Mouse (Mus musculus): ENCODE measurements around the gene Gm20716.

Gm20716 gene

DNA sequence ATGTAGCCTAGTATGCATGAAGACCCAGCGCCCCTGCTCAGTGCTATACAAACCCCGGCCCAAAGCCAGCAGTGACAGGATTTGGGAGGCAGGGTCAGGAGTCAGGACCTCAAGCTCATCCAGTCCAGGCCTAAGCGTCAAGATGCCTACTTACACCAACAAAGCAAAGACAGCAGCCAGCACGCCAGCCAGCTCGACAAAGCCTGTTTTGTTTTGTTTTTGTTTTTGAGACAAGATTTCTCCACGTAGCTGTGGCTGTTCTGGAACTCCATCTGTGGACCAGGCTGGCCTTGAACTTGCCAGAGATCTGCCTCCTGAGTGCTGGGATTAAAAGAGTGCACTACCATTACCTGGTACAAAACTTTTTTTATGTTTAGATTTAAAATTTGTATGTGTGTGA is 6.8 kb downstream of the Gm20716 start:
- DNase-seq, result no peak

DNA sequence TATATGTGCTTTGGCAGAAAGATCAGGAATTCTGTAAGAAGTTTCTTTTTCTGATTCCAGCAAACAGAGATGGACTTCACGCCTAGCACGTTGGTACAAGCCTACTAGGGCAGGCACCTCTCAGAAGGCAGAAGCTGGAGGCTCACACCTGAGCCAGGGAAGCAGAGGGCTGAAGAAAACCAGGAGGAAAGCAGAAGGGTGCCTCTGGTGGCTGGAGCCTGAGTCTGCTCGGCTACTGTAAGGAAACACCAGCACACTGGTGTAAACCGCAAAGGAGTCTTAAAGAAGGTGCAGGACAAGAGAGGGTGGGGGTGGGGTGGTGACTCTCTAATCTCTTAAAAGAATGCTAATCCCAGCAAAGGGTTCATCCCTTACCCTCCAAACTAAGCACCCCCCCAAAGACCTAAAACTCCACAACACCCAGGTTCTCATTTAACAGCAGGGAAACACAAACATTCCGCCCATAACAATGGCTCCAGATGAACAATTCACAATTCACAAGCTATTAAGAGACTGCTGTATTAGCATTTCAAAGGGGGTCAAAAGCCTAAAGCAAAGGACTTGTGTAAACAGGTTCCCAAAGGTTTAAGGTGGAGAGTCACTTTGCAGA is 16.3 kb downstream of the Gm20716 start:
- DNase-seq, result peak in 1 of 2 experiments; percentile 29

DNA sequence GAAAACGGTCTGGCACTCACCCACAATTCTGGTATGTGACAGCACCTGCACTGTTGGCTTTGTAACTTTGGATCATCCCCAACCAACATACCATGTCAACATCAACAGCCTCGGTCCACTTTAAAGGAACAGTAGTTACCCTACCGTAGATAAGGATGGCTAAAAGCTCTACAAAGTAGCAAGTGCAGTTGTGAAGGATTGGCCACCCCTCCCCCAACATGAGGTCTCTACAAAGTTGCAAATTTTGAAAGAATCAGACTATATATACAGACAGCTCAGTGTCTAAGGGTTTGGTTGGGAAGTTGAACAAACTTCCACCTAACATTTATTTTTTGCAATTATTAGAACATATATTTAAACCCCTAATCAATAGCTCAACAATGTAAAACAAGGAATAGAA is 22.3 kb downstream of the Gm20716 start:
- no peak for DNase-seq

DNA sequence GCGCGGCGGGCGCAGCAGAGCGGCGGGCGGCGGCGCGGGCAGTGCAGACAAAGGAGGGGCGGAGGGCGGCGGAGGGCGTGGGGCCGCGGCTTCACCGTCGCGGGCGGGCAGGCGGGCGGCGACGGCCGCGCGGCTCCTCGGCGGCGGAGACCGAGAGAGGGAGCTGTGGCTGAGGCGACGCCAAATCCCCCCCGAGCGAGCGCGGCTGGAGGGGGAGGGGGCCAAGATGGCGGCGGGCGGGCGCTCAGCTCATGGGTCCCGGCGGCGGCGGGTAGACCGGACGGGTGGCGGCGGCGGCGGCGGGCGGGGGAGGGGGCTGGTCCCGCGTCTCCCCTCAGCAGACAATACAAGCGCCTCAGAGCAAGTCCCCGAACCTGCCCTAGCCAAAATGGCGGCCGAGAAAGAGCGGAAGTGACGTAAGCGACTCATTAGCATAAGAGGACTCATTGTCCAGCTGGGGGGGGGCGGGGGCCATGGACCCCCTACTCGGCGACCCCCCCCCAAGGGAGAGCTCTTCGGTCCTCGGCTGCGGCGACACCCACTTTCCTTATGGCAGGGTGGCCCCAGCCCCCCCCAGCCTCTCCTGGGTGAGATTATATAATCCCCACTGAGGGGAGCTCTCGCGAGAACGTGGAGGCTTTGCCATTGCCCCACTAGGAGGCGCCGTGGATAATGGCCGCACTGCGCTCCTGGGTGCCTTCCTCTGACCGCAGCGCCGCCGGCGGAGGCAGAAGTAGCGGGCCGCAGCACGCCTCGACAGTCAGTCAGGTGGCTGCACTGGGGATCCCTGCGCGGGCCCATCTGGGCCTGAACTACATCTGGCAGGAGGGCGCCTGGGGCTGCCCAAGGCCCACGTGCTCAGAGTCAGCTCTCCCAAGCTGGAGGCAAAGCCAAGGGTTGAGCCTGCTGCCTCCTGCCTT is 23.2 kb downstream of the Gm20716 start, which contains the start of gene Adnp:
Gene Adnp, minus strand, starts transcription at position 388 of the 920 bp plus-strand sequence.
- DNase-seq, result peak; percentile 98 to 99

DNA sequence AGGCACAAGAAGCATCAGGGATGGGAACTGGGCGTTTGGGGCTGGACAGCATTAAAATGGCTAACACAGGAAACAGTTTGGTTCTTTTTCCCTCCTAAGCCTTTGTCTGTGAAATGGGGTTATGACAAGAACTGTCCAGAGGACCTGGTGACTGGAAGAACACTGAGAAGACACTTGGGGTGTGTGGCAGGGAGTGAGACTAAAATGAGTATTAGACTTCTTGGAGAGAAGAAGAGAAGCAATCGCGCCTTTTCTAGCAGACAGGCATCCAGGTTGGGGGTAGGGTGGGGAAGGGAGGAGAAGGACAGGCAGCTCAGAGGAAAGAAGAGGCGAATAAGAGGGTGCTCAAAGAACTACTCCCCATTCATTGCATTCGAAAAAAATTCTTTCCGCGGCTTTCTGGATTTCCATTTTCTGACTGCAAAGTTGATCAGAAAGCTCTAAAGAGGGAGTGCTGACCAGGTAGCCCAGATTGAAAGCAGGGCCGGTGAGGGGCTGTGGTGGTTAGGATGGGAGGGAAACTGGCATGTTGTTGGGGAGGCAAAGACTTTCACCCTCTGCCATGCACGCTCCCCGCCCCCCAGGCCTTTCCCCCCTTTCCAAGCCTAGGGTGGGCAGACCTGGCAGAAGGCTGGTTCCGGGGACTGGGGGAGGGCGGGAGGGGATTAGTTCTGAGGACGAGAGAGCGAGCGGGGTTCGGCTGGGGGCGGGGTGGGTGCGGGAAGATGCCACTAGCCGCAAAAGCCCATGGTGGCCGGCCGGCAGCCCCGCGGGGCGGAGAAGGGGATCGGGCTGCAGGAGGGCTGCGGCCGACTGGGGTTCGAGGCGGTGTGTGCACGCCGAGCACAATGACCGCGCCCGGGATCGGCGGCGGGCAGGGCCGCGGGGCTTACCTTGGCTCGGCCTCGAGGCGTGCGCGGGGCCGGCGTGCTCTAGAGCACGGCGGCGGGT is 24.2 kb downstream of the Gm20716 start:
- peak; percentile 41 to 57 for DNase-seq

DNA sequence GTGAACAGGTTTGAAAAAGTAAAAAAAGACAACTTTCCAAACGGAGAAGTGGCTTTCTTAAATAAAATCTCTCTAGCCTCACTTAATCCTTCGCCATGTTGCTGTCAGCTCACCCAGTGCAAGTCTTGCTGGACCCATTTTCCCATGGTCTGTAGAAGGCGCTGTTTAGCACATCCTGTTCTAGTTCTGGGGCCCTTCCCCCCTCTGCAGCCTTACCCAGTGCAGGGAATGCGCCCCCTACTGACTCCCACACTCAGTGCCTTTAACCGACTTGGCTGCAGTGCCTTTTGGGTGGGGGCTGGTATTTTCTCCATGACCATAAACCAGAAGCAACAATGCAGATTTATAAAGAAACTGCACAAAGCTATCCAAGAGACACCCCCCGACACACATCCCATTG is 24.9 kb downstream of the Gm20716 start:
- peak; percentile 94 to 96 for DNase-seq

DNA sequence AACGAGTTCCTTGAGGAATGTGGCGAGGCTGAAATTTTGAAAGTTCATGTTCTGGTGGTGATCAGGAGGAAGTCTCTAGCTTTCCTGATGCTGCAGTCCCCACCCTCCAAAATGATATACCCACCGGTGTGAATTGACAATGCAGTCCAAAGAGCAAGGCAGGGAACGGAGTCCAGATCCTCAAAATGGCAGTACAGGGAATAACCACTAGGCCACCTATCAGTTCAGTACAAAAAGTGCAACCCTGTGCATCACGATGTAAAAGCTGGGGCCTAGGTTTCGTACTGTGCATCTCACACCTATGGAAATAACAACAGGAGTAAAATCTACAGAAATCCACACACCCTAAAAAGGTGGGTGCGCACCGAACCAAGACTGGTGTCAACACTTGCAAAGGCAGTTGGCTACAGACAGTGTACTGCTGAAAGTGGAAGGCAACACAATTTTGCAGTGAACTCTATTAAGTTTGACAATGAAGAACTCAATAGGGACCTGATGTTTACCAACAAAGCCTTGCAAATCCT is 25.6 kb downstream of the Gm20716 start:
- DNase-seq, result no peak

DNA sequence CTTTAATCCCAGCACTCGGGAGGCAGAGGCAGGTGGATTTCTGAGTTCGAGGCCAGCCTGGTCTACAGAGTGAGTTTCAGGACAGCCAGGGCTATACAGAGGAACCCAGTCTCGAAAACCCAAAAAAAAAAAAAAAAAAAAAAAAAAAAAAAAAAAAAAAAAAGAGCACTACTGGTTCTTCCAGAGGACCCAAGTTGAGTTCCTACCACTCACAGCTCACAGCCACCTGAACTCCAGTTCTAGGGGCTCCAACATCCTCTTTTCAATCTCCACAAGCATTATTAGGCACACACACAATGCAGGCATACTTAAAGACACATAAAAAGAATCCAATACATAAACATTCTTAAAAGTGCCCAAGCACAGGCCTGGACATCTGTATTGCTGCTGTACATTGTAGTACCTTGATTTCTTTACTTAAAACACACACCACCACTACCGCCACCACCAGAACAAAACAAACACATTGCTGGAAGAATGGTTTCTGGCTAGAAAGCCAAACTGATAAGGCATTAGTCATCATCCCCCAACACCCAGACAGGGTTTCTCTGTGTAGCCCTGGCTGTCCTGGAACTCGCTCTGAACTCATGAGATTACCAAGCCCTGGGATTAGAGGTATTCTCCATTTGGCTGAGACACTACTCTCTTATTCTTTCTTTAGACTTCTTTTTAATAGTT is 30.0 kb downstream of the Gm20716 start:
- DNase-seq, result no peak

DNA sequence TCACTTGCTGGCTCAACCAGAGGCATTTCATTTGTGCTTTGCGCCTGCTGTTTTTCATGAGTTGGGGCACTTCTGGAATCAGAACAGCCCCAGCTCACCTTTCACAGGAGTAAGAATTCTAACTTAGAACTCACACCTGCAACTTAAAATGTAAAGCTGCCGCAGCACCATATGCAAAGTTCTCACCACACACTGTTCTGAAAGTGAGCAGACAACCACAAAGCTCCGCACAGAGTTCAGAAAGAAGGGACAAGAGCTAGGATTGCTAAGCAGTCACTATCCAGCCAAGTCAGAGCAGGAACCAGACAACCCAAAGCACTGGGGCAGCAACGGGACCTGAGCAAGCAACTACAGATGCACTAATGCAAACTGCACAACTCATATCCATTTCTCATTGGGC is 30.7 kb downstream of the Gm20716 start:
- DNase-seq, result no peak

DNA sequence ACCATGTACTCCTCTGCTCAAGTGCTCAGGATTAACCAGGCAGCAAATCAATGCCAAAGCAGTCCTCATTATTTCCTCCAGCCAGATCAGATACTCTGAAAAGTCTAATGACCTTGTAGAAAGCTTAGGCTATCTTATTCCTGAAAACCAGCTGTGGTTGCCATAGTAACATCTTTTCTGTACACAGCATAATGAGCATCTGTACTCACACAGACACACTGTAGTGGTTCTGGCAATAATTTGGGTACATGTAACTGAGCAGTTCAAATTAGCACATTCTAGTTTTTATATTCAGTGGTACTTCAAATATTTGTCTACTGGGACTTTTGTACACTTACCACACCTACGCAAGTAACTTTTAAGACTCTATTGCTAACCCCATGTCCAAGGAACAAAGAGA is 31.7 kb downstream of the Gm20716 start:
- DNase-seq, result no peak

DNA sequence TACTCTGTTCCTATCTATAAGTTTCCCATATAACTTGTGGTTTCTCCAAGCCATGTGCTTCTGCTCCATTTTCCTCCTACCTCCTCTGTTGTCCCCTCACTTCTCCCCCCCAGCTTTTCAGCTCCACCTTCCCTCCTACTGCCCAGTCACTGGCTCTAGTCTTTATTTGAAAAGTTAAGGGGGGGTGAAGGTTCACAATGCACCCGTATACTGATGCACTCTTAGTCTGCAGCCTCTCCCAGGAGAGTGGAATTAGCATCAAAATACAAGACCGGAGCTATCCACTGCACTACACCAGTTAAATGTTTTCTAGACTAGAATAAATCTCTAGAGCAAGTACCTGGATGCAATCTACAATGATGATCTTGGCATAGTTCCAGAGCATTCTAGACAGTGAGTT is 34.4 kb downstream of the Gm20716 start:
- no peak for DNase-seq

DNA sequence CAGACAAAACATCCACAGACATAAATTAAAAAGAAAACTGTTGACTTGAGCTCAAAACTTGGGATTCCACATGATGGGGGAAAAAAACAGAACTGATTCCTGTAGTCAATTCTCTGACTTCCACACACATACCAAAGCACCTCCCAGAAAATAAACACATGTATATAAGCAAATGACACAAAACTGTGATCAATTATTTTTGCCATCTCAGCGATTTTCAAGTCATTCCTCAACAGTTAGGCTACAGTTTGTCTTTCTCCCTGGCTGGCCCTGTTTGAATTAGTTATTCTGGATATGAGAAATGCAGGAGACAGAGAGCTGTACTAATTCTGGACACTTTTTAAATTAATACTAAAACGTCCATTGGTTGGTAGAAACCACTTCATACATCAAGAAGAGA is 36.5 kb downstream of the Gm20716 start:
- no peak for DNase-seq

DNA sequence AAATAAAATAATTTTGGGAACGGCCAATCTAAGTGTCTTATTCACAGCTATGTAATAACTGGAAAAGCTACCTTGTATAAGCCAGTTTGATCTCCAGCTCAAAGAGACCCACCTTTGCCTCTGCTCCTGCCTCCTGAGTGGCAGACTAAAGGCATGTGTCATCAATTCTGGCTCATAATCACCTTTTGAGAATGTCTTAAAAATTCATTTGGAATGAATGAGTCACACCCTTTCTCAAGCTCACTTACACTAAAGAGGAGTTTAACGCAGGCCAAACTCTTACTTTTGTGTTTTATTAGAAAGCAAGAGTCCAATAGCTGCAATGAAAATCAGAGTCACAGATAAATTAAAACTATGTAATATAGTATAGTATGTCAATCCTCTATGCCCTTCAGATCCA is 38.3 kb downstream of the Gm20716 start:
- no peak for DNase-seq

DNA sequence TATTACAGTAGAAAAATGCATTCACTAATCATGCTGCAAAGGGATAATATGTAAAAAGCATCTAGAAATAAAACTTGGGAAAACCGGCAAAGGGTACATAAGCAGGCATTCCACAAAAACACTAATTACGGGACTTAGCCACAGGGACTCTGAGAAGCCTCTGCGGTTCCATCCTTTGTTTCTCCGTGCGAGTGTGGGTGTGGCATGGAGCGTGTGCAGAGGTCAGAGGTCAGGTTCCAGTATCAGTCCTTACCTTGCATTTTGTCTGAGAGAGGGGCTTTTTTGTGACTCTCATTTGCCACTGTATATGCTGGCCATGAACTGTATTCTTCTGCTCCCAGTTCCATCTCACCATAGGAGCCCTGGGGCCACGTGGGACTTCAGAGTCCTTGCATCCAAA is 54.2 kb downstream of the Gm20716 start:
- no peak for DNase-seq

DNA sequence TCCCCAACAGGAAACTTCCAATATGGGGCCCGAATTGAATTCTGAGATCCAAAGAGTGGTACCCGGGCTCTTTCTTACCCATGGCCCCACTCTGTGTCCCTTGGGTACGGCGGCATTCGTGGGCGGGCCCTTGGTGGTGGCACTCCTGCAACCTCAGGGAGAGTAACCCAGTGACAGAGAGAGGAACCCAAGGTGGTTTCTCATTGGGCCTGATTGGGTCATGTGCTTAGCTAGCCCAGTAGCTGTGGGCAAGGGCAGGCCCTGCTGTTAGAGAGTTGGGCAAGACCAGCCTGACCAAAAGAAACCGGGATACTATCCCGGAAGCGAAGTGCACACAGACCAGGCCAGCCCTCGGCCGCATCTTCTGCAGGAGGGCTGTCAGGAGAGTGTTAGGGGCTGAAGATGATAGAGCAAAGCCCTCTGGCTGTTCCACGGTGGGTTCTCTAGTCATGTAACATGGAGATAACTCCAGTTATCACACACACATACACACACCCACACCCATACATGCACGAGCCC is 59.9 kb downstream of the Gm20716 start:
- DNase-seq, result peak; percentile 72 to 84

DNA sequence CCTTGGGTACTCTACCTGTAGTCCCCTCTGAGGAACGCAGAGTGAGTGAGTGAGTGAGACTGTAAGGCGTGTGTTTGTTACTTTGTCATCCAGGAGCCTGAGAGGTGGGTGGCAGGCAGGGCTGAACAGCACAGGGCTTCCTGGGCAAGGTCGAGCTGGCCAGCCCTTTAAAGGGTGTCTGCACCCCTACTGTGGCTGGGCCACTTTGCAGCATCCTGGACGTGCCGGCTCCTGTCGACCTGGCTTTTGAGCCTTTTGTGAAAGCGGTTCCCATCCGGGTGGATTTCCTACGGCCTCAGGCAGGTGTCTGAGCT is 60.4 kb downstream of the Gm20716 start:
- no peak for DNase-seq

DNA sequence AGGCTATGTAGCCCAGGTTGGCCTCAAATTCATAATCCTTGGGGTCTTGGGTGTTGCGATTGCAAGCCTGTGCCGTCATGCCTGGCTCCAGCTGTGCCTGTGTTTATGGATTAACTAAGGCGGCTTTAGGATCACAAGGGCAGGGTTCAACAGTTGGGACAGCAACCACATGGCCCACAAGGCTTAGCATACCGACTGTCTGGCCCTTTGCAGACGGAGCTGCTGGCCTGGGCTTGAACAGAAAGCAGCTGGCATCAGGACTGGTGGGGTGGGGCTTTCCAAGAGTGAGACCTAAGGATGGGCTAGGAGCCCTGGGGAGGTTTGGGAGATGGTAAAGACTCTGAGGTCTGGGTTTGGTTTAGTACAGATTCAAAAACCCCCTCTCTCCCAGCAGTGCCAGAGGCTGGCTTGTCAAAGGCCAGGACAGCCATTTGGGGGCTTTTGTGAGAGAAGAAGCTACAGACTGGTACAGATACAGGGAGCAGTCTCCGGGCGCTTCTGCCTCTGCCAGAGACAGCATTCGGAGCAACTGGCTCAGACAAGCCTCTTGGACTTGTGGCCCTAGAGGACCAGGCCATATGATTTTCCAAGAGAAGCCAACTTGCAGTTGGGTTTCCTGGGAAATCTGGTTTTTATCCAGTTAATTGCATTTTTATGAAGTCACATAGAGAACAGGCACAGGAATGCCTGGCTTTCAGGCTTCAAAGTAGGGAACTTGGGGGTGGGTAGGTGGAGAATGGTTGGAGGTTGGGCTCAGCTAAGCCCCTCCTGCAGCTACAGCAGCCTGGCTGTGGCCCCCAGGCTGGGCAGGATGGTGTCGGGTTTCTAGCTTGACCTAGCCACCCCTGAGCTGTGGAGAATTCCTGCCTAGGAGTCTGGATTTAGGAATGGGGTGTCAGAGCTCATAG is 61.0 kb downstream of the Gm20716 start:
- DNase-seq, result peak; percentile 70 to 81

DNA sequence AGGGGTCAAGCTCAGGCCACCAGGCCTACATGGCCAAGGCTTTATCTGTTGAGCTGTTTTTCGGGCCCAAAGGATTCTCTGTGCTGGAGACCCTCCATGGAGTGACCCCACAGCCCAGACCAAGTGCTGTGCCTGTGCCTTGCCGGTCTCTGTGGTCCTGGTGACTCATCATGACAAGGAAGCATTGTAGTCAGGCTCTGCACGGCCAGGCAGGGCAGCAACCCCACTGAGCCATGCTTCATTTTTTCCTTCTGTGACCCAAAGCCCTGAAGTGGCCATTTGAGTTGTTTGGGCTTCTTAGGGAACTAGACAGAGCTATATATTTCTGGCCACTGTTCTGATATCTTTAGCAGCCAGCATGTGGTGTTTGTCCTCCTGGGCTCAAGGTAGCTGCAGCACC is 62.4 kb downstream of the Gm20716 start:
- DNase-seq, result no peak

DNA sequence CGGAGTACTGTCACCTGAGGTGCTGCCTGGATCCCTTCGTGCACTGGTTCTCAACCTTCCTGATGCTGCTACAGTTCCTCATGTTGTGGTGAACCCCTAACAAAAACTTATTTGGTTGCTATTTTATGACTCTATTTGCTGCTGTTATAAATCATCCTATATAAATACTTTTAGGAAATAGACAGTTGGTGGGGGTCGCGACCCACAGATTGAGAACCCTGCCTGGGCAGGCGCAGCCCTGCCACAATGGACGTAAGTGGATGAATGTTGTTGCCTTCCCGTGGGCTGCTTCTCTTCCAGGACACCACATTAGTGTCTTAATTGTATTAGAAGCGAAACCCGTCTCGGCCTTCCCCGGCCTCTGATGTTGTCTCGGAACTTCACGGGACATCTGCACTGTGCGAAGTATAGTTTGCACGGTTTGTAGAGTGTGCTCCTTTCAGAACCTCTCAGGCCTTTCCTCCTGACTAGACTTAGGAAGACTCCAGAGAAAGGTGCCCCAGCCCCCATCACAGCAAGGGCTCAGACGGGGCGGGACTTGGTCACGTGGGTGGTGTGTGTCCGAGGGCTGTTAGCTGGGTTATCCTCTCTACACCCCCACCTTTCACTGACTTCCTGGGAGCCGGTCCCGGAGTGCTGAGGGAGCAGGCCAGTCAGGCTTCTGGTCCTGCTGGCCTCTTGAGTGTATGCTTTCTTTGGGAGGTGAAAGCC is 63.3 kb downstream of the Gm20716 start:
- peak; percentile 68 to 79 for DNase-seq

DNA sequence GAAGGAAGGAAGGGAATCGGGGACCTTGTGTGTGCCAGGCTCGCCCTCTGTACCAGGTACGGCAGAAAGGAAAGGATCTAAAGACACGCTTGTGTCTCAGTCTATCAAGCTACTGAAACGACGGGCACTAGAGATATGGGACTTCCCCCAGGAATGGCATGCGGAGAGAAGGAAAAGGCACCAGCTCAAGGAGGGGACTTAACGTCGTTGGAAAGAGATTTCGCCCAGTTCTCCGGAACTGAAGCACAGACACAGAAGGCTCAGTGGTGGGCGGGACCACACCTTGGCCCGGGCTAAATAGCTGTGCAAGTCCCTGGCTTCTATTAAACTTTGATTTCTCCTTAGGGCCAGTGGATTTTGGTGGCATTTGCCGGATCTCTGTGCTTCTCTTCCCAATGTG is 68.2 kb downstream of the Gm20716 start:
- peak in 1 of 2 experiments; percentile 60 for DNase-seq

Data from kidney, postnatal 4 days (tissue).